Mouse (Mus musculus): ENCODE results near the gene Haus3. TPM values are rescaled to one million over a fixed set of nuclear protein-coding genes. Genes with fewer than 3 reads are reported as not detected.

The Haus3 gene
- total RNA-seq, 2 experiments from 2014 or later, result 7.7 to 8.5 TPM

DNA sequence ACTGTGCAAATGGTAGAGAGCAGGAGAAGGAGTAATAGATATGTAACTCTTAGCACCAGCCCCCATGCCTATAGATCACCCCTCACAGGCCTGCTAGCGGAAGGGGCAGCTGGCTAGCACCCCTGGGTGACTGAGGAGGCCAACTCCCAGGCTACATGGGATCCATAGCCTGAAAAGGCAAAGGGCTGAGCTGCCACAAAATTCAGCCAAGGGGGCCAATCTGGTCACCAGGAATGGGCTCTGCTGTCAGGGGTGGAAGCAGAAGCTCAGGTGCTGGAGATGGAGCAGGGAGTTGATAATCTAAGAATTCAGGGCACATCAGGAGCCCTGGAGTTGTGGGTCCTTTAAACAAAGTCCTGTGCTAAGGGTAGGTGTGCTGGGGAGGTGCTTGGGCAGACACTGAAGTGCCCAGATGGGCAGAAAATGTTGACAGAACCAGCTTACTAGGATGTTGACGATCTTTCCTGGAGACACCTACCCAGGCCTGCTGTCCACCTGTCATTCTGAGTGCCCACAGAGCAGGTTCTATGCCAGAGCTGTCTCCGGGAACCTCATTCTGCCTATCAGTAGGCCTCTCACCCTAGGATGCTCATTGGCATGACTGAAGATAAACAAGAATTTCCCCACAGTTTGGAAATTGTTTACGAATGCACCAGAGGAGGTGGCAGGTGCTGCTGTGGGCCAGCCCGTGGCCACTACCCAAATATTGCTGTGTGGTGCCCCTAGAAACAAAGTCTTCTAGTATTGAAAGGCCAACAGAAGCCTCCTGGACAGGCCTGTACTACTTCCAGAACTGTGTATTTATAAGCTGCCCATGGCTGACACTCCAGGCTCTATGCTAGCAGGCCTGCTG lies 5.4 kb upstream of the Haus3 start:
- intact Hi-C loops (cut with DNase I), result no loop called here
- H3K27ac ChIP-seq, result no peak overlapping the region
- DNase-seq (ENCODE audit: extremely low spot score in 1 of 2, low spot score in 2 of 2), result peak; percentile 8 to 11
- H3K4me3 ChIP-seq, result no peak overlapping the region
- no peak for TF ChIP-seq CTCF (IDR thresholded peaks at IDR 0.05)

- DNase-seq (ENCODE audit: extremely low spot score in 1 of 2, low spot score in 2 of 2), result peak in 1 of 2 experiments; percentile 12
- Histone ChIP-seq H3K27ac (no peak overlapping the region), H3K4me3 (no peak overlapping the region)
- TF ChIP-seq CTCF (IDR thresholded peaks at IDR 0.05), result no peak
- intact Hi-C loops (cut with DNase I), result no loop called here
Measured at GRCm38 (mm10) chr5:34174021-34174420, 4.7 kb upstream of the Haus3 start.

DNA sequence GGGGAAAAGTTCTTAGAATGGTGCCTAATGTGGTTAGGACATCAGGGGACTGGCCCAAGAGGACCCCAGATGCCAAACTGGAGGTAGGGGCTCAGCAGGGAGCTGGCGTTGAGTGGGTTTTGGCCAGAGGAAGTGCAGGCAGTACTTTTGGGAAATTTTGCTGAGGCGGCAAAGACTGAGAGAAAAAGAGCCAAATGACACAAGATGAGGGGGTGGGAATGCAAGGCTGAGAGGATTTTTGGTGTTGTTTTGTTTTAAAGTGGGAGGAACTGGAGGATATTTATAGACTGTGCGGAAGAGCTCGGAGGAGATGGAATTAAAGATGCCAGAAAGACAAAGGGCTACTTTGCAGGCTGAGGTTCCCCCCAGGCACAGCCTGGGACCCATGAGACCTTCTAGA lies 1.4 kb upstream of the Haus3 start:
- peak in 1 of 2 experiments; percentile 41 for DNase-seq (ENCODE audit: extremely low spot score in 1 of 2, low spot score in 2 of 2)
- no peak for TF ChIP-seq CTCF (IDR thresholded peaks at IDR 0.05)
- Histone ChIP-seq H3K4me3 (no peak overlapping the region), H3K27ac (peak overlapping the region; percentile 91)
- intact Hi-C loops (cut with DNase I), result no loop called here

- DNase-seq (ENCODE audit: extremely low spot score in 1 of 2, low spot score in 2 of 2), result no peak
- H3K4me3 ChIP-seq, result peak overlapping the region; percentile 72
- intact Hi-C loops (cut with DNase I), result loop anchor here (1.0 kb wide), 1 partner anchor 17 kb away; the partner anchor contains the start of gene Mxd4
- H3K27ac ChIP-seq, result peak overlapping the region; percentile 91
- no peak for TF ChIP-seq CTCF (IDR thresholded peaks at IDR 0.05)
Measured at GRCm38 (mm10) chr5:34169954-34170353, 627 bp upstream of the Haus3 start.

DNA sequence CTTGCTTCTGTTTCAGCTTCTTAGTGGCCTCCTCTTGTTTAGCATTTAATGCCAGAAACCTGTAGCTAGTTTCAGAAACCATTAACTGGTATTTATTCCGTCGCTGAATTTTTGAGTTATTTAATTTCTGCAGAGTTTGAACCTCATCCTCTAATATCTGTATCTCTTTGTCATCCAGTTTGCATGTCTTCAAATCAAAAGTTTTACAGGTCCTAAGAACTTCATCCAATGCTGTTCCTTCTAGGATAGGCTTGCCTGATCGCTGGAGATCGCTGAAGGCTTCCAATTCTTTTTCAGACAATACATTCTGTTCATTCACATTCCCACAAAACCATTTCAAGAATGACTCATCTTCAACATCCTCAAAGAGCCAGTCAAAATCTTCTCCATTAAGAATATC lies 1.5 kb downstream of the Haus3 start:
- H3K4me3 ChIP-seq, result no peak overlapping the region
- no peak for TF ChIP-seq CTCF (IDR thresholded peaks at IDR 0.05)
- intact Hi-C loops (cut with DNase I), result no loop called here
- no peak for DNase-seq (ENCODE audit: extremely low spot score in 1 of 2, low spot score in 2 of 2)
- no peak overlapping the region for H3K27ac ChIP-seq

GRCm38 (mm10) chr5:34165793-34166192 lies 3.5 kb downstream of the Haus3 start:
- intact Hi-C loops (cut with DNase I), result no loop called here
- Histone ChIP-seq H3K4me3 (no peak overlapping the region), H3K27ac (no peak overlapping the region)
- no peak for DNase-seq (ENCODE audit: extremely low spot score in 1 of 2, low spot score in 2 of 2)
- no peak for TF ChIP-seq CTCF (IDR thresholded peaks at IDR 0.05)

DNA sequence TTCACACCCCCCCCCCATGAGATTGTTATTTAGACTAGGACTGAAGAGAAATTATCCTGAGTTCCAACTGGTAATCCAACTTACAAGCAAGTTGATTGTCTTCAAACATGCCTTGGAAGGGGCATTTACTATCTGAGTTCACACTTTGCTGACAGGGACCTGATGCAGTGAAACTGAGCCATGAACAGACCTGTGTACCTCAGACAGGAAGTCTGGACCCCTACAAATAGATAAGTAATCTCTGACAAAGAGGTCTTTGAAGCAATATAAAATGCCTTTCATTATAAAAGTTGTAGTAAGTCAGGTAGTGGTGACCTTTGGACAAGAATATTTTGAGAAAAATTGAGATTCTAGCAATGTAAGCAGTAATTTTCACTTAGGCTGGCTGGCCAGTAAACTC lies 20.9 kb downstream of the Haus3 start:
- no peak for TF ChIP-seq CTCF (IDR thresholded peaks at IDR 0.05)
- Histone ChIP-seq H3K4me3 (no peak overlapping the region), H3K27ac (no peak overlapping the region)
- no peak for DNase-seq (ENCODE audit: extremely low spot score in 1 of 2, low spot score in 2 of 2)
- intact Hi-C loops (cut with DNase I), result loop anchor here (5.0 kb wide), 1 partner anchor 51 kb away; no protein-coding TSS in a partner anchor

GRCm38 (mm10) chr5:34147554-34147953 lies 21.8 kb downstream of the Haus3 start:
- intact Hi-C loops (cut with DNase I), result loop anchor here (5.0 kb wide), 1 partner anchor 50 kb away; no protein-coding TSS in a partner anchor
- Histone ChIP-seq H3K27ac (no peak overlapping the region), H3K4me3 (no peak overlapping the region)
- no peak for DNase-seq (ENCODE audit: extremely low spot score in 1 of 2, low spot score in 2 of 2)
- TF ChIP-seq CTCF (IDR thresholded peaks at IDR 0.05), result peak; percentile 57

DNA sequence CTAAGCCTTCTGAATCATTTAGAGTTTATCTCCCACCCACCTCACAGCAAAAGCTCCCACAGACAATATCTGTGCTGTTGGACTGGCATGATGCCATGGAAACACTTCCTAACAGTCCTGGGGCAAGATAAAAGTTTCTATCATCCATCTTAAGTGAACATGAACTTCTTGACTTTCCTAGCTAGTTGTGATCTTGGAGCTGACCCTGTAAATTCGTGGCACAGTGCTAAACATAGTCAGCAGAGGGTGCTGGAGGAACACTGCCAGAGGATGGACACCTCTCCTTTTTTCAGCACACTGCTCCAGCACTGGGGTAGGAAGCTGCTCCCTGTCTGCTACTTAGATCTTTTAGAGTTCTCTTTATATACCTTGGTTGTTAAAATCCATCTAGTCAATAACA lies 29.6 kb downstream of the Haus3 start:
- intact Hi-C loops (cut with DNase I), result no loop called here
- Histone ChIP-seq H3K4me3 (no peak overlapping the region), H3K27ac (no peak overlapping the region)
- peak; percentile 63 for TF ChIP-seq CTCF (IDR thresholded peaks at IDR 0.05)
- peak; percentile 14 to 25 for DNase-seq (ENCODE audit: extremely low spot score in 1 of 2, low spot score in 2 of 2)

DNA sequence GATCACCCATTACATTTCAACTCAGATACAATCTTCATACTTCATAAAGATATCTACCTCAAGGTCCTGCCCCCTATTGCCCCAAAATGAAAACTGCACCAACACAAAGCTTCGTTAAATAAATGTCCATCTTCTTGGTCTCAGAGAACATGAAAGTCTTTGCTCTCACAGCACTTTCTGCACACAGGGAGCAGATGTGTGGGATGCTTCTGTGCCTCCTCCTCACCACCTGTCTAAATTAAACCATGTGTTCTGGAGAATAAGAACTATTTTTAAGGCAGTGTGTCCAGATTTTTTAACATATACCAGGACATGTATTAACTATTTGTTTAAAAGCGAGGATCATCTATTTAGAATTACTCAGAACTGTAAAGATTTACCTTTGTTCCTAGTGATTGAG lies 36.6 kb downstream of the Haus3 start:
- H3K27ac ChIP-seq, result no peak overlapping the region
- H3K4me3 ChIP-seq, result no peak overlapping the region
- TF ChIP-seq CTCF (IDR thresholded peaks at IDR 0.05), result peak; percentile 22
- no peak for DNase-seq (ENCODE audit: extremely low spot score in 1 of 2, low spot score in 2 of 2)
- intact Hi-C loops (cut with DNase I), result no loop called here

- H3K27ac ChIP-seq, result no peak overlapping the region
- TF ChIP-seq CTCF (IDR thresholded peaks at IDR 0.05), result no peak
- no peak for DNase-seq (ENCODE audit: extremely low spot score in 1 of 2, low spot score in 2 of 2)
- intact Hi-C loops (cut with DNase I), result no loop called here
- no peak overlapping the region for H3K4me3 ChIP-seq
Measured at GRCm38 (mm10) chr5:34124131-34124530, 45.2 kb downstream of the Haus3 start.

GRCm38 (mm10) chr5:34119121-34119856 lies 50.0 kb downstream of the Haus3 start:
- intact Hi-C loops (cut with DNase I), result no loop called here
- DNase-seq (ENCODE audit: extremely low spot score in 1 of 2, low spot score in 2 of 2), result peak; percentile 9 to 32
- no peak for TF ChIP-seq CTCF (IDR thresholded peaks at IDR 0.05)
- no peak overlapping the region for H3K4me3 ChIP-seq
- H3K27ac ChIP-seq, result no peak overlapping the region
